Mouse (Mus musculus) kidney, postnatal 36 days (tissue): ENCODE data around the gene Spag16.

Source experiments
- DNase-seq, 2 experiments: peaks; one replicate each; pipeline ENCODE4 v3.0.0; 2021 to 2022; ENCODE audit warnings: mixed read lengths in 2 of 2

Spag16 gene

DNA sequence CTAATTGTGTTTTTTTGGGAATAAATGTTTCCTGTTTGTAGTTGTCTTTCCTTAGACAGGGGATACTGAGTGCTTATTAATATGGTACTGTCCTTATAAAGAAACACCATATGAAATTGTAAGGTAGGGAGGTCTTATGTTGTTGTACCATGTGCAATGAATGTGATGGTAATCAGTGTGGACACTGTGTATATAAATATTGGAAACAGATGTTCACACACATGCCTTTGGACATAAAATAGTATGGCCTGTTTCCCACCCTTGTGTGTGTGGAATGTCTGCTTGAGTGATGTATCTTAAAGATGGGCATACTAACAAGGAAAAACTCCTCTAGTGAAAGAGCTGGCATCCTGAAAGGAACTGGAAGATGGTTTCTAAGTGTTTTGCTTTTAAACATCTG is 692.1 kb downstream of the Spag16 start:
- no peak for DNase-seq

GRCm38 (mm10) chr1:70527134-70527533 is 700.4 kb downstream of the Spag16 start:
- no peak for DNase-seq

- DNase-seq, result no peak
Observed at GRCm38 (mm10) chr1:70529771-70530170, 703.0 kb downstream of the Spag16 start.

GRCm38 (mm10) chr1:70551839-70552238 is 725.1 kb downstream of the Spag16 start:
- DNase-seq, result no peak

DNA sequence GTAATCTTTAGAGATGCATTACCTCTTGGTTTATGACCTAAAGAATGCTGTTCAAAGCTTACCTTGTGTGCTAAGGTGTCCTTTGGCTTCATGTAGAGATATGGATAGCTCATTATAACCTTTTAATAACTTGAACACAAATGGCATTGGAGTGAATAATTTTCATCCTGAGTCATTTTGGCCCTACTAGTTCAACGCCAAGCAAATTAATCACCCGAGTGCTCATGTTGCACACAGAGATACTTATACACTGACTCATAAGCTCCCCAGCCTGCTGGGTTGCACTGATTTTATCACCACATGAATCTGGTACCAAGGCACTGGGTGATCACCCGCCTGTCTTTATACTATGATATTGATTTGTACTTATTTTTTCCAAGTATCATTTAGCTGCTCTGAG is 795.0 kb downstream of the Spag16 start:
- DNase-seq, result no peak

- DNase-seq, result no peak
Observed at GRCm38 (mm10) chr1:70624803-70625460, 798.2 kb downstream of the Spag16 start.

- DNase-seq, result no peak
Observed at GRCm38 (mm10) chr1:70652719-70653118, 825.9 kb downstream of the Spag16 start.

DNA sequence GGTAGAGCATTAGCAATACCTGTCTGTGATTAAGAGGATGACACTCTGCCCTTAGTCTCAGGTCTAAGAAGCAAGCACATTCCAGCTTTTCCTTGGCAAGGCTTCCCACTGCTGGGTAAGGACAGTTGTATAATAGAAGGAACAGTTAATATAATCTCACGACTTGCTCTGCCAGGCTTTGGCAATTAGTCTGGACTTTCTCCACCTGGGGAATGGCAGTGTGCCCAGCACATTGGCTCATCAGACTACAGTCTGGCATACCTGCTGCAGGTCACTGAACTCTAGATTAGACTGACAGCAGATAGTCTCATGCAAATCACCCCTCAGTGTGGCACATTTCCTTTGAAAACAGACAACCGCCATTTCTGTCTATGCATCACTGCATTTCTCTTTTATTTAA is 865.8 kb downstream of the Spag16 start:
- peak; percentile 90 to 91 for DNase-seq

GRCm38 (mm10) chr1:70700270-70700669 is 873.5 kb downstream of the Spag16 start:
- no peak for DNase-seq

GRCm38 (mm10) chr1:70703934-70704333 is 877.2 kb downstream of the Spag16 start:
- DNase-seq, result no peak

- DNase-seq, result no peak
Observed at GRCm38 (mm10) chr1:70705821-70706220, 879.1 kb downstream of the Spag16 start.

GRCm38 (mm10) chr1:70725045-70725444 is 898.3 kb downstream of the Spag16 start:
- no peak for DNase-seq

DNA sequence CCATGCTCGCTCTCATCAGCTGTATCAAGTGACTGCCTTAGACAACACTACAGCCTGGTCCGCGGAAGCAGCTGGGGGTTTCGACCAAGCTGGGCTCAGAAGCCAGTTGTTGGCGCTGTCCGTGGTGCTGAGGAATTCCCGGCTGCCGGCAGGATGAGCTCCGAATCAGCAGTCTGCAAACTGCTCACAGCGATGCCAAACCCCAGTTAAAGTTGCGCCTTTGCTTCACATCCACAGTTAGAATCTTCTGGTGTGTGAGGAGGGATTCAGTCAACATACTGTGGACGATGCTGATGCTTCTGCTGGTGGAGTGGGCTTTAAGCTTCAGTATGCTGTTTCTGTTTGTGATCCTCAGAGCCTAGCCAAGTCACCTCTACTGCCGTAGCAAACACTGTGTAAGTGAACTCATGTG is 898.9 kb downstream of the Spag16 start, which contains the start of gene Vwc2l:
Vwc2l (plus strand) TSS at position 61 of the 412 bp plus-strand sequence.
- peak; percentile 40 to 87 for DNase-seq
